23 mouse cellular contexts compared by ENCODE assay signal in genomic region chr6:39991922-39992321, GRCm38 (mm10).
DNase-seq lines count a peak whose midpoint lies in the region; ATAC-seq and TF ChIP-seq lines count a peak whose summit lies in the region.
"Had no signal": no experiment of that assay in that cellular context is flagged by ENCODE, and none has a peak within 500 bp of the region (broad histone marks: within the 10 kb centered on the region; RNA-seq: fewer than 3 reads in every experiment).

No protein-coding gene starts in this region.

- 41% methylated on average over 6 of the region's 6 CpGs for WGBS in lung, adult 2 months
- WGBS in hindbrain, embryonic 15.5 days, result 26% methylated on average over 6 of the region's 6 CpGs
- WGBS in neural tube, embryonic 14.5 days, result 20% methylated on average over 6 of the region's 6 CpGs

- H3K27me3 ChIP-seq in hindbrain, embryonic 15.5 days, result no peaks in the 10 kb centered on the region
- no peaks in the 10 kb centered on the region for H3K27me3 ChIP-seq in neural tube, embryonic 14.5 days (ENCODE audit: control insufficient read depth, insufficient read depth, low read length)
- H3K27me3 ChIP-seq: forebrain, embryonic 12.5 days; heart, embryonic 15.5 days; limb, embryonic 12.5 days; liver, embryonic 12.5 days; stomach, embryonic 15.5 days had no signal

- no peak for TF ChIP-seq POLR2A in lung, adult 2 months (IDR thresholded peaks at IDR 0.05; ENCODE audit: borderline replicate concordance, extremely low read depth, low read depth, low read length)

- peak overlapping the region; percentile 54; the same call in 1 of the 2 replicates for H3K27ac ChIP-seq in hindbrain, embryonic 15.5 days (replicated peaks)
- no peak overlapping the region for H3K27ac ChIP-seq in neural tube, embryonic 14.5 days (ENCODE audit: low read depth, low read length)
- H3K27ac ChIP-seq: forebrain, embryonic 12.5 days; heart, embryonic 15.5 days; limb, embryonic 12.5 days; liver, embryonic 12.5 days; stomach, embryonic 15.5 days had no signal

- DNase-seq in lung, postnatal 10 days, result peak; percentile 5
- no peak for DNase-seq in lung, adult 2 months
- peak; percentile 14 for DNase-seq in embryo, embryonic 10 days (ENCODE audit: low spot score)
- no peak for DNase-seq in spleen, postnatal 10 days (ENCODE audit: low spot score in 2 of 2)
- DNase-seq in gastrocnemius, adult 18-20 months (ENCODE audit: low spot score), result no peak
- no peak for DNase-seq in ovary, postnatal 10 days (ENCODE audit: low spot score)
- DNase-seq: adrenal gland, adult 8-10 months; cerebellum, postnatal 10 days; gastrocnemius, postnatal 14 days; lung, embryonic 14.5 days; lung, postnatal 4 days; right cerebral cortex, postnatal 14 days; spleen, adult 18-20 months; thymus, adult 18-20 months had no signal

- H3K4me2 ChIP-seq in hindbrain, embryonic 15.5 days, result no peak overlapping the region
- no peak overlapping the region for H3K4me2 ChIP-seq in neural tube, embryonic 14.5 days (ENCODE audit: low read depth, low read length)
- H3K4me2 ChIP-seq: forebrain, embryonic 12.5 days; heart, embryonic 15.5 days; limb, embryonic 12.5 days; liver, embryonic 12.5 days; lung, embryonic 14.5 days; midbrain, embryonic 11.5 days; stomach, embryonic 15.5 days had no signal

- no peaks in the 10 kb centered on the region for H3K4me1 ChIP-seq in lung, adult 2 months (ENCODE audit: control insufficient read depth, insufficient read depth, low read length)
- peaks cover 37% of the 10 kb centered on the region for H3K4me1 ChIP-seq in hindbrain, embryonic 15.5 days (replicated peaks)
- no peaks in the 10 kb centered on the region for H3K4me1 ChIP-seq in neural tube, embryonic 14.5 days (ENCODE audit: control insufficient read depth, insufficient read depth, low read length)
- H3K4me1 ChIP-seq: forebrain, embryonic 12.5 days; heart, embryonic 15.5 days; limb, embryonic 12.5 days; liver, embryonic 12.5 days; stomach, embryonic 15.5 days had no signal

- TF ChIP-seq CTCF in lung, adult 2 months (IDR thresholded peaks at IDR 0.05; ENCODE audit: insufficient read depth, low read length), result no peak

- H3K4me3 ChIP-seq in lung, adult 2 months (replicated peaks; ENCODE audit: extremely low read depth, low read depth, low read length), result no peak overlapping the region
- H3K4me3 ChIP-seq in hindbrain, embryonic 15.5 days, result no peak overlapping the region
- no peak overlapping the region for H3K4me3 ChIP-seq in neural tube, embryonic 14.5 days (ENCODE audit: low read depth, low read length)
- H3K4me3 ChIP-seq: forebrain, embryonic 12.5 days; heart, embryonic 15.5 days; limb, embryonic 12.5 days; liver, embryonic 12.5 days; stomach, embryonic 15.5 days had no signal

- no peaks in the 10 kb centered on the region for H3K9me3 ChIP-seq in hindbrain, embryonic 15.5 days
- no peaks in the 10 kb centered on the region for H3K9me3 ChIP-seq in neural tube, embryonic 14.5 days (ENCODE audit: control insufficient read depth, low read length)
- H3K9me3 ChIP-seq: forebrain, embryonic 12.5 days; heart, embryonic 15.5 days; limb, embryonic 12.5 days; liver, embryonic 12.5 days; stomach, embryonic 15.5 days had no signal

- no peaks in the 10 kb centered on the region for H3K36me3 ChIP-seq in hindbrain, embryonic 15.5 days
- no peaks in the 10 kb centered on the region for H3K36me3 ChIP-seq in neural tube, embryonic 14.5 days (ENCODE audit: control insufficient read depth, insufficient read depth, low read length)
- H3K36me3 ChIP-seq: forebrain, embryonic 12.5 days; heart, embryonic 15.5 days; limb, embryonic 12.5 days; liver, embryonic 12.5 days; stomach, embryonic 15.5 days had no signal

- H3K9ac ChIP-seq in hindbrain, embryonic 15.5 days, result no peak overlapping the region
- H3K9ac ChIP-seq in neural tube, embryonic 14.5 days (replicated peaks; ENCODE audit: low read depth, low read length), result no peak overlapping the region
- H3K9ac ChIP-seq: forebrain, embryonic 12.5 days; heart, embryonic 15.5 days; limb, embryonic 12.5 days; liver, embryonic 12.5 days; lung, embryonic 14.5 days; stomach, embryonic 15.5 days had no signal

- peak; percentile 64 for ATAC-seq in hindbrain, embryonic 15.5 days (ENCODE audit: low FRiP score, low read depth)
- peak; percentile 58; the same call in 1 of the 2 replicates for ATAC-seq in neural tube, embryonic 14.5 days (ENCODE audit: low read depth)
- ATAC-seq: intestine, postnatal 0 days; liver, embryonic 12.5 days had no signal

Comparison
In these comparisons a context has a peak if more than half of its experiments do, and no peak if none do; other contexts are left out.
1. DNase-seq: peak in lung, postnatal 10 days (single experiment) and embryo, embryonic 10 days (single experiment); none in lung, adult 2 months (single experiment), spleen, postnatal 10 days (0 of 2), gastrocnemius, adult 18-20 months (single experiment) and ovary, postnatal 10 days (single experiment).